Mouse (Mus musculus) thymus, adult 18-20 months (tissue): ENCODE results near the gene Arcn1.
A peak's percentile ranks its signal among the peaks of the same experiment; 100 is the strongest.

ENCODE experiments used
- DNase-seq, 2 experiments: peaks; one replicate each; pipeline ENCODE4 v3.0.0; 2022; ENCODE audit warnings: mixed read lengths in 2 of 2

The Arcn1 gene

DNA sequence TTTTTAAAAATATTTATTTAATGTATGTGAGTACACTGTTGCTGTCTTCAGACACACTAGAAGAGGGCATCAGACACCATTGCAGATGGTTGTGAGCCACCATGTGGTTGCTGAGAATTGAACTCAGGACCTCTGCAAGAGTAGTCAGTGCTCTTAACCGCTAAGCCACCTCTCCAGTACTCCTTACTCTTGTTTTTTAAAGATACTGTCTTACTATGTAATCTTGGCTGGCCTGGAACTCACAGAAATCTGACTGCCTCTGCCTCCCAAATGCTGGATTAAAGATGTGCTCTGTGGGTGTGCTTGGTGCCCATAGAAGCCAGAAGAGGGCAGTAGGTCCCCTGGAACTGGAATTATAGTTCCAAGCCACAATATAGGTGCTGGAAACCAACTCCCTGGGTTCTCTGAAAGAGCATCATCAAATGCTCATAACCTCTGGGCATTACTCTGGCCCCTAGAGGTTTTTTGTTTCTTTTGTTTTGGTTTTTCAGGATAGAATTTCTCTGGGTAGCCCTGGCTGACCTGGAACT lies 26.9 kb downstream of the Arcn1 start:
- no peak for DNase-seq

DNA sequence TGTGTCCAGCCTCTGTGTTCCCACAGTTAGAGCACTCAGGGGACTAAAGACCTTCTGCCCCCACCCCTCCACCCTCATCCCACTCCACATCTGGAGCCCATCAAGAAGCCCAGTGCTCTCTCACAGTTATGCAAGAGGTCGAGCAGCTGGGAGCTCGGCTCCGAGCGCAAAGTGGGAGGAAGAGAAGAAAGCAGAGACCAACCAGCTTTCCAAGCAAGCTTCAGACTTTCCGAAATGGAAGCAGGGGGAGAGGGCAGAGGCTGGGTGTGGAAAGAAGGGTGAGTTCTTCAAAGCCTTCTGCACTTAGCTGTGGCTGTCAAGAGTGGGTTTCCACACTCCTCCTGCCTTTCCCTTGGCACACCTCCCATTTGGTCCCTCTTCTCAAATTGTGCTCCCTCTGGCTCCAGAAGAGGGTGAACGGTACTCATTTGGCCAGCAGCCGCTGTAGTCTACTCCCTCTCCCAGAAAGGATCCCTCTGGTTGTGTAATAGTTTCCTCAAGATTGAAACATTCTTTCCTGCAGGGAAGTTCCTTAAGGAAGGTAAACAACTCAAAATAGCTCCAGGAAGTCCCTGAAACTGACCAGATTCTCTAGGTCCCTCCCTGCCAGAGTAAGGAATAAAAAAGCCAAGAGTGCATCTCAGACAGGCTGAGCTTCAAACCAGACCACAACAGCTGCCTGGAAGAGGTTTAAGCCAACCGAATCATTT lies 30.2 kb downstream of the Arcn1 start:
- no peak for DNase-seq

DNA sequence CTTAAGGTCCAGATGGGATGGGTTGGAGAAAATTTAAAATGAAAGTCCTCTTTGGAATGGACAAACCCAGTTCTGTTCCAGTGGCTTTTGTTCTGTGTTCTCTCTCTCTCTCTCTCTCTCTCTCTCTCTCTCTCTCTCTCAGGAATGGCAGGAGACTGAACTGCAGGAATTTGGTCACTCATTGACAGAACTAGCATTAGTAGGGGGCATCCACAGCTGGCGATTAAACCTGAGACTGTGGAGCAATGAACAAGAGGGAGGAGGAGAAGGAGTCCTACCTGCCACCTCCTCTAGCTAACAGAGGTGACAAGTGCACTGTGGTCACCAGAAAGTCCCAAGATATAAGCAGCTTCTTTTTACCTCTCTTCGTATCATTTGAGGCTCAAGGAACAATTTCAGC lies 31.3 kb downstream of the Arcn1 start:
- no peak for DNase-seq

DNA sequence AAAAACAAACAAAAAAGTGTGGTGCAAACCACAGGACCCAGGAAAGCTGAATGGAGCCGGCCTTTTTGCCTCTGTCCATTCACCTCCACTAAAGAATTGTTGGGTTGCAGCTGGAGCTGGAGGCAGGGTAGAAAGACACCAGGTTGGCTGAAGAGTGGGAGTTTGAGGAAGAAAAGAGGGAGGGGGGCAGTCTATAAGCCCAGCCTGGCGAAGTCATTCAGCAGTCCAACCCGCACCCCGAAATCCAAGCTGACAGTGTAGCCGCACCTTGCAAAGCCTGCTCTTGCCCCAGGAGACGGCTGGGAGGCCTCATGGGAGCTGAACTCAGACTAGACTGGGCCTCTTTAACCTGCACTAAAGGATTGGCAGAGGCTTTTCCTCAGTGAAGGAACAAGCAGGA lies 31.8 kb downstream of the Arcn1 start:
- no peak for DNase-seq

DNA sequence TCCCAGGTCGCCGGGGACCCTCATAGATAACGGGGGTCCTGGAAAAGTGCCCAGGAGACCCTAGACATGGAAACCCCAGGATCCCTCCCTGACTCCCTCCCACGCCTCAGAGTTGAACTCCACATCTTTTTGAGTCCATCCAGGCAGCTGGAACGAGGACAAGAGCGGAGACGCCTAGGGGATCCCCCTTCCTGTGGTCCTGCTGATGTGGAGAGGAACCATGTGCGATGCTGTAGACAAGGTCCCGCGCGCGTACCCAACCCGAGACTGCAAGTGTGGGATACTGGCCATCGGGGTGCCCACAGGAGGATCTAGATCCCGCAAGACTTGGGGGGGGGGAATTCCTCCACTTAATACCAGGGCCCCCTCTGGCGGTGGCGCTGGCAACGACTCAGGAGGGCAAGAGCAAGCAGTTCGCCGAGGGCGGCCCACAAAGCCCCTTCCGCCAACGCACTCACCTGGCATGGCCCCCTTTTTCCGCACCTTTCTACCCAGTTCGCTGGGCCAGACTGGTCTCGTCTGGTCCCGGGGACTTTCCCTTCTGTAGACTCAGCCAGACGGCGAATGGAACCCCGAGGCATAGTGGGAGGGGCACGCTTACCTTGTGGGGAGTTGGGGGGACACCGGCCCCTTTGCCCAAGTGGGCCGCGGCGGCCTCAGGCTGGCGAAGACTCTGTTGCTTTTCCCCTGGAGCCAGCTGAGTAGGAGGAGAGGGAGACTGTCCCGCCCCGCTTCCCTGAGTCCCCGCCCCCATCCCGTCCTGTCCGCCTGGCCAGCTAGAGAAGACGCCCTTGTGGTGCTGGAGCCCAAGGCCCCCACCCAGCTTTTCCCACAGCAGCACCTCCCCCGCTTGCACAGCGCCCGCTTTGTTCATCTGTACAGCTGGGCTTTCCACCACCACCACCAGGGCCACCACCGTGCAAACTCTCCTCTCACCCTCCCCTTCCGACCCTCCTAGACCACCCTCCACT lies 32.8 kb downstream of the Arcn1 start, which contains the start of gene Phldb1:
Phldb1 (minus strand) TSS at position 675 of the 971 bp plus-strand sequence.
- peak; percentile 40 to 50 for DNase-seq

DNA sequence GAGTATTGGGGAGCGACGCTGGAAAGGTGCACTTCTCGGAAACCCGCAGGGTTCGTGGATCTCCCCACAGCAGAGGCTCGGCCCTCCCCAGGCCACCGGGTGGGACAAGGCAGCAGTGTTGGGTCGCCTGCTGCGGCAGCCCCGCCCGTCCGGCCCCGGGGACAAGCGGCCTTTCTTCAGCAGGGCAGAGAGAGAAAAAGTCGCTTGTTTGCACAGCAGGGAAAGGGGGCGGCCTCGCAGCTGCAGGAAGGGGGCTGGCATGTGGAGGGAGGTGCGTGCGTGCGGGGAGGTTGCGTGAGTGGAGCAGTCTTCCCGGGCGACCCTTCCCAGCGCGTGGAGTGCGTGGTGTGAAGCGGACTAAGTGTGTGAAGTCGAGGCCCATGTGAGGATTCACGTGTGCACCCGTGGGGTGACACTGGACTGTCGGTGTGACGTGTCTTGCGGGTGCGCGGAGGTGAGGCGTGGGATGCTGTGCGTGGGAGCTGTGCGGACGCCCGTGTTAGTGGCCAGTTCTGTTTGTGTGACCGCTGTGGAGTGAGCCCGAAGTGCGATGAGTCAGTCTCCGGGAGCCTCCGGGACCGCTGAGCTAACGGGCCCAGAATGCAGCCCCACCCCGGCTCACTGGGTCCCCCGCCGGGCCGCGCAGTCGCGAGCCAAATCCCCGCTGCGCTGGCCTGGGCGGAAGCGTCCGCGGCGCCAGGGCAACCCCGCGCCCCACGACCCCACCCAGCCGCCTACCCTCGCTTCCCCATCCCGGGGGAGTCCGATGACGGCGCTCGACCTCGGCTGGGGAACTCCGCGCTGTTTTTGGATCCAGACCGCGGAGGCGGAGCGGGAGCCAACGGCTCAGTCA lies 33.7 kb downstream of the Arcn1 start:
- peak in 1 of 2 experiments; percentile 30 for DNase-seq

DNA sequence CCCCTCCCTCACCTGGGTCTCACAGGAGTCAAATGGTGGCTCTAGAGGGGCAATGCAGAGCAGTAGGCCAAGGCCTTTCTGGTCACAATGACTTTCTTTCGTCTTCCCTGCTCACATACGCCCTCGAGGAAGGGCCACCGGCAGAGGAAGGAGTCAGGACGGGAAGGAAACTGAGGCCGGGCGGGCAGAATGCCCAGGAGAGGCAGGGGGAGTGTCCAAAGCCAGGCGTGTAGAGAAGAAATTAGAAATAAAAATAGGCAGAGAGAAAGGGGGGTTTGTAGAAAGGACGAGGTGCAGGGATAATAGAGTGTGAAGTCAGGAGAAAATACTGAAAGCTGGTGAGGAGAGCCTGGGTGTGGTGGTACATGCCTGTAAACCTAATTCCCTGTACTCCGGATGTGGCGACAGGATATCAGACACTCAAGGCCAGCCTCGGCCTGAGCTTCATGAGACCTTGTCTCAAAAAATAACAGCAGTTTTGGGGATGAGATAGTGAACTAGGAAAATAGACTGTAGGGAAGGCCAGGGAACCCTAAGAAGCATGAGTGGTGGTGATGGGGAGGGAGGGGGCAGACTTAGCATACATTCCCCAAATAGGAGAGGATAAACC lies 34.6 kb downstream of the Arcn1 start:
- no peak for DNase-seq

DNA sequence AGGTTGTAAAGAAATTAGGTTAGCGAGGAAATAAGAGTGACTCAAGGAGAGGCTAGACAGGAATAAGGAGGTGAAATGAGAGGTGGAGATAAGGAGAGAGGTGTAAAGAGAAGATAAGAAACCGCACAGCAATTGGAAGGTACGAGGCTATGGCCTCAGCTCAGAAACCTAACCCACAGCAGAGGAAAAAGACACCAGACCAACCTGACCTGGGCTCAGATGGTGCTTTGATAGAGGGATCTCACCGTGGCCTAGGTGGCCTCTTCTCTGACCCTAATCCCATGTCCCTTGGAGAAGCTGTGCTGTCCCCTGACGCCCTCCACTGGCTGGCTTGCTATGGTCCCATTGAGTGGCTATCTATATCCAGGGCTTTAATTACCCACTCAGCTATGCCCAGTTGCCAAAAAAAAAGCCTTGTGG lies 35.5 kb downstream of the Arcn1 start:
- DNase-seq, result no peak

DNA sequence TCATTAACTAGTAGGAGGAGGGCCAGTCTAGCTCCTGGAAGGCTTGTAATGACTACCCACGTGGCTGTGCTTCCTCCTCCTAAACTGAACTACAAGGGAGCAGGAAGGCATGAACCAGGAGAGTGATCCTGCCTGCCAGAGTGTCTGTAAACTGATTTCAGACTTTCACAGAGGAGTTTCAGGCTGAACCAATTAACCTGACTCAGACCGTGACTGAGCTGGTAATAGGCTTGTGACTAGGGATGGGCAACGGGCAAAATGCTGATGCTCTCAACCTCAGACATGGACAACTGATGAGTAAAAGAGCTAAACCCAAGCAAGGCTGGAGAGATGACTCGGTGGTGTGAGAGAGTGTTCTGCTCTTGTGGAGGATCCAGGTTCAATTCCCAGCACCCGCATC lies 40.2 kb downstream of the Arcn1 start:
- no peak for DNase-seq

DNA sequence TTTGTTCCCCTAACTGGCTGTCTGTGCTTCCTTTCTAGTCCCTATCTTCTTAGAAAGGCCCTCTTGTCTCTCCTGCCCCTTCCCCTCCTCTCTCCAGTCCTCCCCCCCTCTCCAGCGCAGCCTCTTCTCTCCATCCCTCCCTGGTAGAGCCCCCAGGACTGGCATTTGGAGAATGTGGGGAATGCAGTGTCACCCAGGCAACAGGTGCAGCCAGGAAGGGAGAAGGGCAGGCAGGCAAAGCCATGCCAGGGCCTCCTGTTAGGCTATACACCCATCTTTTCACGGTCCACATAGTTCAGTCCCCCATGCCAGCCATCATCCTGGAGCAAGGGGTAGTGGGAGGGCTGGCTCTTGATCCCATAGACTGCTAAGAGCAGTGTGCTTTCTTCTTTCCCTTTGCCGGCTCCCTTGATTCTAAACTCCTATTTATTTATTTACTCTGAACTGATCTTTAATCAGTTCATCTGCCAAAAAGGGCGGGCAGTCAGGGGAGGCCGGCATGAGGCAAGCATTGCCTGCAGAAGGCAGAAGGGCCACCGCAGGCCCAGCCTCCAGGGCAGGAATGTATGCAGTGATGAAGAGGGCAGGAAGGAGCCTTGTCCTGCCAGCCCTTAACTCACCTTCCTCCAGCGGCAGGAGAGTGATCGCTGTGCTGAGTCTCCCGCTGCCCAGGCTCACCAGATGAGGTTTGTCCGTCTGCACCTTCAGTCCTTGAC lies 41.1 kb downstream of the Arcn1 start:
- no peak for DNase-seq

DNA sequence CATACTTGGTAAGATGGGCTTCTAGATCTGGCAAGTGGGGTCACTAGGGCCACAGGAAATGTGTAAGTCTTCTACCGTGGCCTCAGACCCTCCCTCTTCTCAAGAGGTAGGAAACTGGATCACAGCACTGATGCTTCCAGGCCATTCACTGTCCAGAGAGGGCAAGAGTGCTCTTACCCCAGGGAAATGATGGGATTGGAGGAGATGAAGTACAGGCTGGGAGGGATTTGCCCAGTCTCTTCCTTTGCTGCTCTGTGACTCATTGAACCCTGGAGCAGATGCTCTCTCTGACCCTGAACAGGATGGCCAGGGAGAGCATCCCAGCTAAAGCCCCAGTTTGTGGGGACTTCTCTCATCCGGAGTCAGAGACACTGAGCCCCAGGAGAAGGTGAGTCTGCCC lies 43.0 kb downstream of the Arcn1 start:
- DNase-seq, result no peak

DNA sequence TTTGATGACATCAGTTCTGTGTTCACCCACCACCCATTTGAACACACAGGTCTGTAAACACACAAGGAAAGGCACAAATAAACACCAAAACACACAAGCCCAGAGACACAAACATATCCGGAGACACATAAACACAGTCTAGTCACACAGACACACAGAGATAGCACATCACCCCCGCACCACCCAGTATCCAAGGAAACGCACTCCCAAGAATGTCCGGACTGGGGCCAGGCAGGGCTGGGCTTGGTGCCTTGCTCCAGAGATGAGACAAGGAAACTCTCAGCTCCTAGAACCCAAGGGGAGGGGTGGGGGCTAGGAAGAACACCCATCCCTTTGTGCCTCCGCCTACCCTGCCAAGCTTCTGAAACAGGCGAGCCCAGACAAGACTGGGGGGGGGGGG lies 43.4 kb downstream of the Arcn1 start:
- no peak for DNase-seq

DNA sequence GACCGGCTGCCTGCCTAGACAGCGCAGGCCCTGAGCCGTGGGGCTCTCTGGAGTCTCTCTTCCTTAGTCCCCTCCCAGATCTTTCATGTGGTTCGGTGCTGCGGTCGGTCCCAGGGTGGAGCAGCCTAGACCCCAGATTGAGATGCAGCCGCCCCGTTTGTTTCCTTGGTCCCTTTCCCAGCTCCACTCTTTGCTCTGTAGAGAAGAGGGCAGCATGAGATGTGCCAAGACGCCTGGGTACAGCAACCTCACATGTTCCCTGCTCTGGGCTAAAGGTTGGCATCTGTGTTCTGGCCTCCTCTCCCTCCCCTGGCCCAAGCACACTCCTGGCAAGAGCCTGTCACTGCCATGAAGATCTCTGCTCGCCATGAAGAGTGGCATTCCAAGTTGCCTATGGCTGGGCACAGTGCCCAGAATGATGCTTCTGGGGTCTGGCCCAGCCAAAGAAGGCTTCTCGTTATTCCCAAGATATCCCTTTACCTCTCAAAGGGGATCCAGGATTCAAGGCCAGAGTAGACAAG lies 44.1 kb downstream of the Arcn1 start:
- DNase-seq, result no peak

DNA sequence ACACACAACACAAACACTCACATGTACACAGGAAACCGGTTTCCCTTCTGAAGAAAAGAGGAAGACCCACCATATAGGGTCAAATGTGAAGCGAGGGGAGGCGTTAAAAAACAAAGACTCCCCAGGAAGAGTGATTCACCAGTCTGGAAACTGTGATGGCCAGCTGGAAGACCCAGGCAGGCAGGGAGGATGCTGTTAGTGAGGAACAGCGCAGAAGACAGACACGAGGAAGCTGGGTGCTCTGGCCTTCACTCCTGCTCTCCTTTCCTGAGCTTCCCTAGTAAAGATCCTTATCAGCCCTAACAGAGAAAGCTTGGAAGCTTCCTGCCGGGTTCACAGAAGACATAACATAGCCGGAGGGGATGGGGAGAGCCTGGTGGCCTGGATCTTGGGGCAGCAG lies 44.6 kb downstream of the Arcn1 start:
- no peak for DNase-seq

DNA sequence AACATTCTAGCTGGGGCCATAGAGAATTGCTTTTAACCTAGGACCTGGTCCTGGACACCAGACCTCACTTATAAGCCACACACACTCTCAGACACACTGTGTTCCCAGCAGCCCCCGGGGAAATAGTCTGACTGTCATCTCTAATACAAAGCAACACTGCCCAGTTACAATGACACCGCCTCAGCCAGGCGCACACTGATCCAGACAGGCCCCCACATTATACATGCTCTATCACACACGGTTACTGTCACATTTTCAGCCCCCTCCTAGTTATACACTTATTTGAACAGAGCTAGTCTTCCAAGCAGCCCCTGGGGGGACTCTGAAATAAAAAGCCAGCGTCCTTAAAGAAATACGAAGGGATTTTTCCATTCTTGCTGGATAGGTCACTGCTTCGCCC lies 45.1 kb downstream of the Arcn1 start:
- no peak for DNase-seq

DNA sequence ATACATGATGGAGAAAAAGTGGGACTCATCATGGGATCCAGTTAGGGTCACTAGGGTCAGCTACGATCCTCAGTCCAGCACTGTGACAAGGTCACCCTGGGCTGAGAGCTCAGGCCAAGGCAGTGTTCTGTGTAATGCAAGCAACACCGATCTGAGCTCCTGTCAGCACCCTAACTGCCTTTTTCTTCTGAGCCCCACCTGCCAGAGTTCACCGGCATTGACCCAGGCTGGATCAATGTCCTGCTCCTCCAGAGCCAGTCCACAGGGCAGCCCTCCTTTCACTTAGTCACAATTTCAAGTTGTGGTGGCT lies 45.8 kb downstream of the Arcn1 start:
- DNase-seq, result no peak

DNA sequence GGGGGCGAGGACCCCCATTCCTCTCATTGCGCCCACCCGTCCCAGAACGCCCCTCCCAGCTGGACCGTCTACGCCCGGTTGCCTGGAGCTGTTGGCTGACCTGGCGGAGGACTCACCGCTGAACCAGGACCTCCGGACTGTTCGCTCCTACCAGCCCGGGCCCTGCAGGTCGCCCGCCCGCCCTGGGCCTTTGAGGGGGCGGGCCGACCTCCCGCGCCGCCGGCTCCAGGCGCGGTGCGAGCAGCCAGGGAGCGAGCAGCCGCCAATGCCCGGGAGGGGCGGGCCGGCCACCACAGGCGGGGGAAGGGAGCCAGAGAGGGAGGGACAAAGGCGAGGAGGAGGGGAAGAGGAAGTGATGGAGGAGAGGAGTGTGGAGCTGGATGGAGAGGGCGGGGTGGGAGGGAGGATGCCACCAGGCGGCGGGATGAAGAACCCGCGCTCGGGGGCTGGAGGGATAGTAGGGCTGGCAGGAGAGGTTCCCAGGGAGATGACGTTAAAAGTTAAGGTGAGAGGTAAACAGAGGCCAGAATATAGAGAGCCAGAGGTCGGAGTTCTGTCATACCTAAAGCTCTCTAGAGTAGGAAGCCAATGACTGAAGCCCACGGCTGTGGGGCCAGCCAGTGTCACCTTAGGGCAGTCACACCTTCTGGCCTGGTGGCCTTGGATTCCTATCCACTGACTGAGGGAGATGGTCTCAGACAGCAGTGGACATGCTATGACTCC lies 46.3 kb downstream of the Arcn1 start:
- peak; percentile 46 to 49 for DNase-seq

DNA sequence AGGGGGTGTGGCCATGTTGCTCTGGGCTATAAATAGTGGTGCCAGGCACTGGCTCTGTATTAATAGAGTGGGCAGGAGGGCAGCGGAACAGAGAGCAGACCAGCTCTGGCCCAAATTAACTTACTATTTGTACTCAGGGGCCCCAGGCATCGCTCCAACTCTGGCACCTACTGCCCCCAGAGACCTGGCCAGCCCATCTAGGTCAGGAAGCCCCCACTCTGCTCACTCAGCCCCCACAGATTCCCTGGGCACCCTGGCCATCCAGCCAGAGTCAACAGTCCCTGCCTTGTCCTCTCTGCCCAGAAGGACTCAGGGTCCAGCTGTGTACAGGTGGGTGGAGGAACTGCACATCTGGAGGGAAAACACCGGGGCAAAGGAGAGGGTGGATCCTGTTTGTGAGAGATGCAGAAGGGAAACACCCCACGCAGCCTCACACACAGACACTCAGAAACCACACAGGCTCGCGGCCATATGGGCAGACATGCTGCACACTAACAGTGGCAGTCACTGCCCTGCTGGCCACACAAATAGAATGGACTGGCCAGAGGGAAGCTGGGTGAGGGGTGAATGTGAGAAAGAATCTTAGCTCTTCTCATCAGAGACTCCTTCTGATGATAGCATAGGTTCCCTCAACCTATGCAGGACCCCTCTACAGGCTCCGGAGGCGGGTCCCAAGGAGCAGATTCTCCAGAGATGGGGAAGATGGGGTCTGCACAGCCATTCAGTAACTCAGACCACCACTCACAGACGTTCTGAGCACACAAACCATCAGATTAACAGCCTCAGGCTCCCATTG lies 47.1 kb downstream of the Arcn1 start:
- DNase-seq, result no peak

DNA sequence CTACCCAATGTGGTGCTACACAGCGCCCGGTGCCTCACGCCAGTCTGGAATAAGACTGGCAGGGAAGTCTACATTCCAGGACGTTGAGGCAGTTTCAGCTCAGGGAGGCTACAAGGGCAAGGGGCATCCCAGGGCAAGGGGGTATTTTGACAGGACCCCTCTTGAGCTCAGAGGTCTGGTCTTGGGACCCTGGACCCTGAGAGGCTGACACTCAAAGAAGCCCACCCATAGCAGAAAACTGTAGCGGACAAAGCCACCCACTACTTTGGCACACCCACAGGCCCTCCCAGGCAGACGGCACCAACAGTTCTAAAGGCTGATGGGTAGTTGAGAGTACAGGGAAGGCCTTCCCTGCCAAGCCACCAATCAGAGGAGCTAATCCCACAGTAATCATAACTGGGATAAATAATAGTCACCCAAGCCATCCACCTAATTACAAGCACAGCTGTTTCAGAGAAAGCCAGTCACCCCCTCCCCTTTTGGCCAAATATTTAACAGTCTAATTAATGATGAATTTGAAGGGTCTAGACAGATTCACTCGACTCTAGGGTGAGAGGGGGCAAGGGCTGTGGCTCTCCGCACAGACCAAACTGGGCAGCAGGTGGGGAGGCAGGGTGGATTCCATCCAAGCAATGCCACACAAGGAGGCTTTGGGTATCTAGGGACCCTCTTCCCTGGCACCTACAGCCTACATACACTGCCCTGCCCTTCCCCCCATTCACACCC lies 47.9 kb downstream of the Arcn1 start:
- DNase-seq, result no peak
